Comparison of ENCODE assay signal across 30 mouse cellular contexts in genomic region chr3:87916990-87917389, GRCm38 (mm10). TPM values are rescaled to one million over a fixed set of nuclear protein-coding genes. Genes with fewer than 3 reads are reported as not detected.
A peak's percentile ranks its signal among the peaks of the same experiment; 100 is the strongest.
DNase-seq lines count a peak whose midpoint lies in the region; ATAC-seq and TF ChIP-seq lines count a peak whose summit lies in the region.
"Had no signal": no experiment of that assay in that cellular context is flagged by ENCODE, and none has a peak within 500 bp of the region (broad histone marks: within the 10 kb centered on the region; RNA-seq: fewer than 3 reads in every experiment).

No protein-coding gene starts in this region.

- no peaks in the 10 kb centered on the region for H3K9me3 ChIP-seq in midbrain, embryonic 11.5 days (ENCODE audit: control insufficient read depth, low read length)
- no peaks in the 10 kb centered on the region for H3K9me3 ChIP-seq in midbrain, embryonic 15.5 days
- H3K9me3 ChIP-seq in stomach, postnatal 0 days (ENCODE audit: control insufficient read depth, low read length) = no peaks in the 10 kb centered on the region
- H3K9me3 ChIP-seq: forebrain, embryonic 13.5 days; heart, embryonic 13.5 days; hindbrain, embryonic 15.5 days; kidney, embryonic 15.5 days; midbrain, embryonic 10.5 days had no signal

- H3K36me3 ChIP-seq in heart, adult 2 months (ENCODE audit: control insufficient read depth, insufficient read depth, low read length) = 0 out of 2 replicates have a peak, but pooled peaks cover 2% of the 10 kb centered on the region
- peaks cover 11% of the 10 kb centered on the region for H3K36me3 ChIP-seq in midbrain, embryonic 11.5 days (ENCODE audit: control insufficient read depth, insufficient read depth, low read length)
- H3K36me3 ChIP-seq in midbrain, embryonic 15.5 days (replicated peaks) = peaks cover 22% of the 10 kb centered on the region
- peaks cover 25% of the 10 kb centered on the region for H3K36me3 ChIP-seq in stomach, postnatal 0 days (ENCODE audit: control insufficient read depth, insufficient read depth, low read length)

- peak; percentile 8; the same call in 1 of the 2 replicates for TF ChIP-seq CTCF in heart, adult 2 months (IDR thresholded peaks at IDR 0.05)
- TF ChIP-seq CTCF in layer of hippocampus, adult 2 months (conservative IDR thresholded peaks at IDR 0.05) = peak; percentile 54
- peak; percentile 23; the same call in 1 of the 2 replicates for TF ChIP-seq CTCF in stomach, postnatal 0 days (IDR thresholded peaks at IDR 0.05; ENCODE audit: low read depth)

- no peak for ATAC-seq in midbrain, embryonic 11.5 days (ENCODE audit: low FRiP score)
- no peak for ATAC-seq in midbrain, embryonic 15.5 days (replicated peaks)
- no peak for ATAC-seq in stomach, postnatal 0 days (ENCODE audit: low FRiP score, low TSS enrichment)
- ATAC-seq: activated CD4-positive, CD25-positive, alpha-beta regulatory T cell, adult 4 months; CD4-positive, CD25-positive, alpha-beta regulatory T cell, adult 4 months; forebrain, embryonic 13.5 days had no signal

- 90% methylated on average over 1 of the region's 1 CpGs for WGBS in heart, adult 2 months
- WGBS in midbrain, embryonic 11.5 days = 93% methylated on average over 1 of the region's 1 CpGs
- 90% methylated on average over 1 of the region's 1 CpGs for WGBS in midbrain, embryonic 15.5 days
- 61% methylated on average over 1 of the region's 1 CpGs for WGBS in stomach, postnatal 0 days

- no peak for TF ChIP-seq POLR2A in heart, adult 2 months (IDR thresholded peaks at IDR 0.05; ENCODE audit: insufficient read depth, low read depth, low read length)

- no peak overlapping the region for H3K9ac ChIP-seq in heart, adult 2 months (ENCODE audit: low read depth, low read length)
- no peak overlapping the region for H3K9ac ChIP-seq in midbrain, embryonic 11.5 days (ENCODE audit: low read length)
- no peak overlapping the region for H3K9ac ChIP-seq in midbrain, embryonic 15.5 days
- H3K9ac ChIP-seq in stomach, postnatal 0 days (ENCODE audit: low read length) = no peak overlapping the region
- H3K9ac ChIP-seq: forebrain, embryonic 13.5 days; heart, embryonic 13.5 days; hindbrain, embryonic 15.5 days; kidney, embryonic 15.5 days; lung, embryonic 14.5 days had no signal

- no peaks in the 10 kb centered on the region for H3K27me3 ChIP-seq in heart, adult 2 months (ENCODE audit: control insufficient read depth, insufficient read depth, low read length)
- H3K27me3 ChIP-seq in midbrain, embryonic 11.5 days (ENCODE audit: control insufficient read depth, insufficient read depth, low read length) = no peaks in the 10 kb centered on the region
- H3K27me3 ChIP-seq in midbrain, embryonic 15.5 days (replicated peaks) = no peaks in the 10 kb centered on the region
- no peaks in the 10 kb centered on the region for H3K27me3 ChIP-seq in stomach, postnatal 0 days (ENCODE audit: control insufficient read depth, insufficient read depth, low read length)
- H3K27me3 ChIP-seq: forebrain, embryonic 13.5 days; heart, embryonic 13.5 days; hindbrain, embryonic 15.5 days; kidney, embryonic 15.5 days had no signal

- intact Hi-C loops in heart, adult 2 months (cut with DNase I) = no loop called here

- no peaks in the 10 kb centered on the region; the same call in 1 of the 2 replicates for H3K4me1 ChIP-seq in heart, adult 2 months (ENCODE audit: control insufficient read depth, insufficient read depth, low read length)
- peaks cover 5% of the 10 kb centered on the region for H3K4me1 ChIP-seq in midbrain, embryonic 11.5 days (ENCODE audit: control insufficient read depth, insufficient read depth, low read length)
- peaks cover 19% of the 10 kb centered on the region for H3K4me1 ChIP-seq in midbrain, embryonic 15.5 days
- H3K4me1 ChIP-seq in stomach, postnatal 0 days (replicated peaks; ENCODE audit: control insufficient read depth, insufficient read depth) = no peaks in the 10 kb centered on the region; the same call in 1 of the 2 replicates

- no peak overlapping the region for H3K4me2 ChIP-seq in midbrain, embryonic 11.5 days
- no peak overlapping the region for H3K4me2 ChIP-seq in midbrain, embryonic 15.5 days
- no peak overlapping the region for H3K4me2 ChIP-seq in stomach, postnatal 0 days (replicated peaks; ENCODE audit: low read depth)
- H3K4me2 ChIP-seq: forebrain, embryonic 13.5 days; heart, embryonic 13.5 days; hindbrain, embryonic 15.5 days; kidney, embryonic 15.5 days; lung, embryonic 14.5 days had no signal

- no peak for DNase-seq in heart, adult 2 months
- no peak for DNase-seq in heart, adult 11 months
- no peak for DNase-seq in layer of hippocampus, adult 2 months (ENCODE audit: low spot score in 2 of 2)
- DNase-seq in layer of hippocampus, postnatal 25 days (ENCODE audit: extremely low spot score in 1 of 2, low spot score in 1 of 2) = no peak
- DNase-seq in midbrain, embryonic 11.5 days (ENCODE audit: low spot score, missing footprints) = peak; percentile 61
- no peak for DNase-seq in stomach, postnatal 0 days (ENCODE audit: low spot score)
- no peak for DNase-seq in spleen, postnatal 14 days (ENCODE audit: low spot score in 2 of 2)
- DNase-seq: adrenal gland, adult 2 months; adrenal gland, postnatal 36 days; cerebellum, adult 2 months; cerebellum, postnatal 14 days; gastrocnemius, postnatal 14 days; heart, adult 18-20 months; heart, postnatal 10 days; kidney, postnatal 36 days; layer of hippocampus, postnatal 36 days; lung, embryonic 14.5 days; thymus, postnatal 14 days had no signal

- no peak for TF ChIP-seq EP300 in heart, adult 2 months (IDR thresholded peaks at IDR 0.05; ENCODE audit: insufficient read depth, low read depth, low read length)
- TF ChIP-seq EP300 in stomach, postnatal 0 days (optimal IDR thresholded peaks at IDR 0.05) = no peak

- H3K27ac ChIP-seq in heart, adult 2 months = no peak overlapping the region
- no peak overlapping the region for H3K27ac ChIP-seq in layer of hippocampus, adult 2 months
- no peak overlapping the region for H3K27ac ChIP-seq in midbrain, embryonic 11.5 days (ENCODE audit: low read depth, low read length)
- no peak overlapping the region for H3K27ac ChIP-seq in midbrain, embryonic 15.5 days
- no peak overlapping the region for H3K27ac ChIP-seq in stomach, postnatal 0 days (replicated peaks)
- H3K27ac ChIP-seq: forebrain, embryonic 13.5 days; heart, embryonic 13.5 days; hindbrain, embryonic 15.5 days; kidney, embryonic 15.5 days; midbrain, embryonic 10.5 days had no signal

- H3K79me2 ChIP-seq in heart, adult 2 months (replicated peaks; ENCODE audit: control insufficient read depth, insufficient read depth, low read length) = no peaks in the 10 kb centered on the region; the same call in 1 of the 2 replicates

- H3K4me3 ChIP-seq in heart, adult 2 months = no peak overlapping the region
- no peak overlapping the region for H3K4me3 ChIP-seq in layer of hippocampus, adult 2 months
- H3K4me3 ChIP-seq in midbrain, embryonic 11.5 days (ENCODE audit: low read depth, low read length) = no peak overlapping the region
- no peak overlapping the region for H3K4me3 ChIP-seq in midbrain, embryonic 15.5 days
- no peak overlapping the region for H3K4me3 ChIP-seq in stomach, postnatal 0 days (ENCODE audit: low read depth, low read length)
- H3K4me3 ChIP-seq: forebrain, embryonic 13.5 days; heart, embryonic 13.5 days; hindbrain, embryonic 15.5 days; kidney, embryonic 15.5 days; midbrain, embryonic 10.5 days had no signal

RNA-seq across cellular contexts. Expression of gene Mrpl24, which starts 2.3 kb away (rescaled TPM):
- total RNA-seq in heart, adult 2 months (2021) = 10 to 100 TPM; 70.4 to 71.9 TPM
- 53.3 and 88.7 TPM in 2 replicates for polyA plus RNA-seq in heart, adult 2 months (2012; rRNA removed)
- total RNA-seq in layer of hippocampus, adult 2 months (2021) = 10 to 100 TPM; 54.3 to 55.1 TPM
- total RNA-seq in layer of hippocampus, postnatal 25 days (2021) = 10 to 100 TPM; 52.8 to 54.1 TPM
- polyA plus RNA-seq in midbrain, embryonic 11.5 days (2014; fragmentation: Nextera tagmentation; extraction: Ambion mirVana) = 73.9 and 84.5 TPM in 2 replicates
- polyA plus RNA-seq in midbrain, embryonic 15.5 days (2015; fragmentation: Nextera tagmentation; extraction: Ambion mirVana) = 51.5 and 55.4 TPM in 2 replicates
- polyA plus RNA-seq in stomach, postnatal 0 days (2015; fragmentation: Nextera tagmentation; extraction: Ambion mirVana) = 61.4 and 63.4 TPM in 2 replicates

RNA-seq across cellular contexts. Expression of gene Hdgf, which starts 10.9 kb away (rescaled TPM):
- total RNA-seq in heart, adult 2 months (2021) = 100 to 1,000 TPM; 106 to 125 TPM
- polyA plus RNA-seq in heart, adult 2 months (2012; rRNA removed) = 61.6 and 99.5 TPM in 2 replicates
- 100 to 1,000 TPM; 140 to 146 TPM for total RNA-seq in layer of hippocampus, adult 2 months (2021)
- 100 to 1,000 TPM; 134 to 145 TPM for total RNA-seq in layer of hippocampus, postnatal 25 days (2021)
- polyA plus RNA-seq in midbrain, embryonic 11.5 days (2014; fragmentation: Nextera tagmentation; extraction: Ambion mirVana) = 245 and 268 TPM in 2 replicates
- 173 and 190 TPM in 2 replicates for polyA plus RNA-seq in midbrain, embryonic 15.5 days (2015; fragmentation: Nextera tagmentation; extraction: Ambion mirVana)
- polyA plus RNA-seq in stomach, postnatal 0 days (2015; fragmentation: Nextera tagmentation; extraction: Ambion mirVana) = 165 and 168 TPM in 2 replicates

RNA-seq across cellular contexts. Expression of gene Isg20l2, which starts 13.1 kb away (rescaled TPM):
- 10 to 100 TPM; 10.6 to 10.9 TPM for total RNA-seq in heart, adult 2 months (2021)
- 6.2 and 10.8 TPM in 2 replicates for polyA plus RNA-seq in heart, adult 2 months (2012; rRNA removed)
- 10 to 100 TPM; 14.2 to 15.8 TPM for total RNA-seq in layer of hippocampus, adult 2 months (2021)
- 10 to 100 TPM; 14.7 to 17.1 TPM for total RNA-seq in layer of hippocampus, postnatal 25 days (2021)
- 53.9 and 54.8 TPM in 2 replicates for polyA plus RNA-seq in midbrain, embryonic 11.5 days (2014; fragmentation: Nextera tagmentation; extraction: Ambion mirVana)
- 30.5 and 34.9 TPM in 2 replicates for polyA plus RNA-seq in midbrain, embryonic 15.5 days (2015; fragmentation: Nextera tagmentation; extraction: Ambion mirVana)
- 20.2 and 21.5 TPM in 2 replicates for polyA plus RNA-seq in stomach, postnatal 0 days (2015; fragmentation: Nextera tagmentation; extraction: Ambion mirVana)

RNA-seq across cellular contexts. Expression of gene Rrnad1, which starts 13.5 kb away (rescaled TPM):
- 1 to 10 TPM; 4.7 to 5.5 TPM for total RNA-seq in heart, adult 2 months (2021)
- 17.2 and 18.7 TPM in 2 replicates for polyA plus RNA-seq in heart, adult 2 months (2012; rRNA removed)
- total RNA-seq in layer of hippocampus, adult 2 months (2021) = 10 to 100 TPM; 24.7 to 27.4 TPM
- 10 to 100 TPM; 17.9 to 22.5 TPM for total RNA-seq in layer of hippocampus, postnatal 25 days (2021)
- polyA plus RNA-seq in midbrain, embryonic 11.5 days (2014; fragmentation: Nextera tagmentation; extraction: Ambion mirVana) = 14.6 and 17.0 TPM in 2 replicates
- polyA plus RNA-seq in midbrain, embryonic 15.5 days (2015; fragmentation: Nextera tagmentation; extraction: Ambion mirVana) = 23.0 and 23.2 TPM in 2 replicates
- polyA plus RNA-seq in stomach, postnatal 0 days (2015; fragmentation: Nextera tagmentation; extraction: Ambion mirVana) = 7.1 and 7.6 TPM in 2 replicates

RNA-seq across cellular contexts. Expression of gene Crabp2, which starts 31.5 kb away (rescaled TPM):
- total RNA-seq in heart, adult 2 months (2021) = under 1 TPM in 1 of 2 experiments, not detected in 1; 0.25 TPM
- polyA plus RNA-seq in heart, adult 2 months (2012; rRNA removed) = not detected in 2 replicates
- total RNA-seq in layer of hippocampus, adult 2 months (2021) = 1 to 10 TPM; 1.6 to 3.7 TPM
- total RNA-seq in layer of hippocampus, postnatal 25 days (2021) = 1 to 10 TPM; 2.2 to 2.3 TPM
- 539 and 540 TPM in 2 replicates for polyA plus RNA-seq in midbrain, embryonic 11.5 days (2014; fragmentation: Nextera tagmentation; extraction: Ambion mirVana)
- 44.8 and 52.1 TPM in 2 replicates for polyA plus RNA-seq in midbrain, embryonic 15.5 days (2015; fragmentation: Nextera tagmentation; extraction: Ambion mirVana)
- 40.4 and 44.3 TPM in 2 replicates for polyA plus RNA-seq in stomach, postnatal 0 days (2015; fragmentation: Nextera tagmentation; extraction: Ambion mirVana)
- total RNA-seq: heart, adult 18-20 months; hematopoietic stem cell, adult 5-6 weeks; liver, adult 2 months; megakaryocyte progenitor cell, adult 5-6 weeks; monocyte, adult 5-6 weeks had no signal
- polyA plus RNA-seq: activated CD4-positive, CD25-positive, alpha-beta regulatory T cell, adult 4 months; adrenal gland, adult 2 months; CD4-positive, CD25-positive, alpha-beta regulatory T cell, adult 4 months; liver, adult 2 months had no signal
